Mouse (Mus musculus) liver, adult 2 months (tissue): ENCODE results near the gene Tnfsf8. TPM values are rescaled to one million over a fixed set of nuclear protein-coding genes. Genes with fewer than 3 reads are reported as not detected.

ENCODE experiments used
- DNase-seq: peaks from one replicate; pipeline ENCODE4 v3.0.0-alpha.2; 2011; ENCODE audit warnings: low read depth, low spot score; ENCODE audit errors: extremely low read depth
- H3K27ac ChIP-seq: fragments of 200-500 bp; replicated peaks from 2 replicates; pipeline ENCODE4 v1.5.1; 2012; ENCODE audit warnings: low read depth, mild to moderate bottlenecking, control low read depth, inconsistent platforms, low read length; ENCODE audit not compliant: insufficient read depth
- H3K27me3 ChIP-seq: fragments of 200-500 bp; 2 replicates; pipeline ENCODE4 v1.6.1; 2012; ENCODE audit warnings: mild to moderate bottlenecking, moderate library complexity, low read length, inconsistent platforms; ENCODE audit not compliant: control insufficient read depth, insufficient read depth
- H3K36me3 ChIP-seq: fragments of 200-500 bp; 2 replicates; pipeline ENCODE4 v1.6.1; 2012; ENCODE audit warnings: low read length, inconsistent platforms; ENCODE audit not compliant: control insufficient read depth, insufficient read depth
- H3K4me1 ChIP-seq: fragments of 200-500 bp; 2 replicates; pipeline ENCODE4 v1.6.1; 2011; ENCODE audit warnings: low read length; ENCODE audit not compliant: control insufficient read depth, insufficient read depth
- H3K4me3 ChIP-seq: fragments of 200-500 bp; 2 replicates; pipeline ENCODE4 v1.5.1; 2011; ENCODE audit warnings: low read depth, mild to moderate bottlenecking, control low read depth, low read length, moderate library complexity; ENCODE audit not compliant: insufficient read depth
- H3K79me2 ChIP-seq: fragments of 200-500 bp; 2 replicates; pipeline ENCODE4 v1.6.1; 2012; ENCODE audit warnings: inconsistent platforms, mild to moderate bottlenecking, low read length, moderate library complexity; ENCODE audit not compliant: control insufficient read depth, insufficient read depth
- H3K9ac ChIP-seq: fragments of 200-500 bp; 2 replicates; pipeline ENCODE4 v1.6.1; 2012; ENCODE audit warnings: low read depth, mild to moderate bottlenecking, control low read depth, inconsistent platforms, low read length
- CTCF ChIP-seq: fragments of 200-500 bp; IDR thresholded peaks from 2 replicates; pipeline ENCODE4 v1.5.1; 2011; ENCODE audit warnings: low read depth, low read length, control low read depth
- POLR2A ChIP-seq: fragments of 200-500 bp; IDR thresholded peaks from 2 replicates; pipeline ENCODE4 v1.6.1; 2011; ENCODE audit warnings: low read length, control low read depth; ENCODE audit not compliant: insufficient read depth; ENCODE audit errors: extremely low read depth
- WGBS: fragments of 180-500 bp; shearing (Covaris S2); methylation state at CpG from one replicate; pipeline ENCODE4 v1.1.7; 2018; 5-methylcytosine and 5-hydroxymethylcytosine counted together
- polyA plus RNA-seq: library from polyadenylated mRNA; depleted of rRNA; stranded (reverse); fragments of >200 nt; gene quantifications from 2 replicates; pipeline ENCODE4 v1.2.3, GENCODE M21; 2012
- total RNA-seq: library from RNA; depleted of rRNA; stranded (reverse); fragments of >200 nt; gene quantifications from 2 replicates; pipeline ENCODE4 v1.2.3, GENCODE M21; 2014

The Tnfsf8 gene
- total and polyA plus RNA-seq, 2 experiments = 0.02 to 0.09 TPM

- DNase-seq = no peak
- 54% methylated on average over 2 of the region's 2 CpGs for WGBS
- H3K4me3 ChIP-seq = no peak overlapping the region
- H3K79me2 ChIP-seq = no peaks in the 10 kb centered on the region
- no peaks in the 10 kb centered on the region; the same call in 1 of the 2 replicates for H3K27me3 ChIP-seq
- no peak for TF ChIP-seq CTCF
- no peak for TF ChIP-seq POLR2A
- no peaks in the 10 kb centered on the region for H3K4me1 ChIP-seq
- H3K27ac ChIP-seq = no peak overlapping the region
- no peaks in the 10 kb centered on the region for H3K36me3 ChIP-seq
- no peak overlapping the region for H3K9ac ChIP-seq
Measured at GRCm38 (mm10) chr4:63886156-63886555, 25.0 kb upstream of the Tnfsf8 start.

- no peak overlapping the region for H3K4me3 ChIP-seq
- TF ChIP-seq POLR2A (no peak), CTCF (no peak)
- no peak overlapping the region for H3K9ac ChIP-seq
- no peaks in the 10 kb centered on the region for H3K36me3 ChIP-seq
- H3K4me1 ChIP-seq = no peaks in the 10 kb centered on the region
- no peak overlapping the region for H3K27ac ChIP-seq
- no peaks in the 10 kb centered on the region for H3K79me2 ChIP-seq
- H3K27me3 ChIP-seq = no peaks in the 10 kb centered on the region
- WGBS = 83% methylated on average over 2 of the region's 2 CpGs
- DNase-seq = no peak
Measured at GRCm38 (mm10) chr4:63876720-63877119, 15.6 kb upstream of the Tnfsf8 start.

- DNase-seq = no peak
- H3K27ac ChIP-seq = no peak overlapping the region
- TF ChIP-seq CTCF (no peak), POLR2A (no peak)
- no peaks in the 10 kb centered on the region for H3K36me3 ChIP-seq
- no peak overlapping the region for H3K9ac ChIP-seq
- no peak overlapping the region for H3K4me3 ChIP-seq
- 80% methylated on average over 3 of the region's 3 CpGs for WGBS
- H3K79me2 ChIP-seq = no peaks in the 10 kb centered on the region
- no peaks in the 10 kb centered on the region for H3K27me3 ChIP-seq
- no peaks in the 10 kb centered on the region for H3K4me1 ChIP-seq
Measured at GRCm38 (mm10) chr4:63875480-63875879, 14.3 kb upstream of the Tnfsf8 start.

- Histone ChIP-seq H3K27ac (no peak overlapping the region), H3K79me2 (no peaks in the 10 kb centered on the region), H3K9ac (no peak overlapping the region), H3K36me3 (no peaks in the 10 kb centered on the region), H3K27me3 (no peaks in the 10 kb centered on the region), H3K4me3 (no peak overlapping the region), H3K4me1 (no peaks in the 10 kb centered on the region)
- 94% methylated on average over 1 of the region's 1 CpGs for WGBS
- DNase-seq = no peak
- TF ChIP-seq CTCF (no peak), POLR2A (no peak)
Measured at GRCm38 (mm10) chr4:63870678-63871077, 9.5 kb upstream of the Tnfsf8 start.

- Histone ChIP-seq H3K27ac (no peak overlapping the region), H3K79me2 (no peaks in the 10 kb centered on the region), H3K9ac (no peak overlapping the region), H3K36me3 (no peaks in the 10 kb centered on the region), H3K4me1 (no peaks in the 10 kb centered on the region), H3K4me3 (no peak overlapping the region), H3K27me3 (no peaks in the 10 kb centered on the region)
- WGBS = 66% methylated on average over 2 of the region's 2 CpGs
- no peak for DNase-seq
- no peak for TF ChIP-seq CTCF
- TF ChIP-seq POLR2A = no peak
Measured at GRCm38 (mm10) chr4:63868770-63869169, 7.6 kb upstream of the Tnfsf8 start.

GRCm38 (mm10) chr4:63862953-63863352, 1.8 kb upstream of the Tnfsf8 start:
- no peak for DNase-seq
- WGBS = 72% methylated on average over 3 of the region's 3 CpGs

More at GRCm38 (mm10) chr4:63862953-63863352, 1.8 kb upstream of the Tnfsf8 start:
- no peak overlapping the region for H3K4me3 ChIP-seq
- no peak overlapping the region for H3K27ac ChIP-seq
- H3K79me2 ChIP-seq = no peaks in the 10 kb centered on the region
- no peaks in the 10 kb centered on the region for H3K4me1 ChIP-seq
- no peaks in the 10 kb centered on the region for H3K36me3 ChIP-seq
- no peak for TF ChIP-seq CTCF
- no peak for TF ChIP-seq POLR2A
- no peaks in the 10 kb centered on the region for H3K27me3 ChIP-seq
- H3K9ac ChIP-seq = no peak overlapping the region
